Mouse (Mus musculus): ENCODE measurements around the gene Mup22.
"Not testable (repeated sequence)": the region's sequence is repeated elsewhere in the genome, so short reads cannot be mapped to it uniquely, and the experiment has no call there.

The Mup22 gene

GRCm38 (mm10) chr4:60821363-60821762, at the start of gene Mup22:
Gene Mup22 (minus strand): TSS chr4:60821463.
- not testable (repeated sequence) for DNase-seq

- not testable (repeated sequence) for DNase-seq
Observed at GRCm38 (mm10) chr4:60840889-60841288, 19.6 kb upstream of the Mup22 start.
